Mouse (Mus musculus) cerebellum, adult 11 months (tissue): ENCODE data around the gene Igfn1.
A peak's percentile ranks its signal among the peaks of the same experiment; 100 is the strongest.

Experiments
- DNase-seq: peaks from one replicate; pipeline ENCODE4 v3.0.0; 2022

The Igfn1 gene

DNA sequence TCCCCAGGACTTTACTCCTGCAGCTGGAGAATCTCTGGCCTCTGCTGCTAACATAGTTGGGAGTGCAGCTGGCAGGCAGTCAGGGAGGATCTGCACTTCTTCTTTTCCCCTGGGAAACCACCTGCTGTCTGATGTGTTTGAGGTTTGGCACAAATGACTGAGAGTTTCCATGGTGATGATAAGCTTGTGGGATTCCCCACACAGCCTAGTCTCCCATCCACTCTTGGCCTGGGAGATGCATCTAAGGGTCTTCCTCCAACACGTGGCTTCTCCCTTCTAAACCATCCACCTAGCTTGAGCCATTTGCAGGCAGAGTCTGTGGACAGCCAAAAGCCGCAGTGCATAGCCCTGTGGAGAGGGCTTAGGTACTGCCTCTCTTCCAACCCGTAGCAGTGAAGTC, 76.3 kb downstream of the Igfn1 start:
- no peak for DNase-seq

DNA sequence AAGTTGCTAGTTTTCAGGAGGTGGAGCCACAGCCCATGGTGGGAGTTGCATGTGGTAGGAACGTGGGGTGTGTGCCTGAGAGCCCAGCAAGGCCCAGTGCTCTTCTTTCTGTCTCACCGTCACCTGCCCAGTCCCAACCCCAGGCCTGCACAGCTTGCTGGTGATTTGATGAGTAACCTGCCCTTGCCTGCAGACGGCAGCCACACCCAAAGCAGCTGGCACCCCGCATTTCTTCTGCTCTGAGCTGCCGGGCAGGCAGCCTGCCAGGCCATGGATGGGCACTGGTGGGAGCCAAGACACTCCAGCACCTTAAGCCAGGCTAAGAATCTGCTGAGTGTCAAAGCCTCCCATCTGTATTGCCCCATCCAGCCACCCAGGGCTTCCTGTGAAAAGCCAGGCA, 80.3 kb downstream of the Igfn1 start:
- no peak for DNase-seq

DNA sequence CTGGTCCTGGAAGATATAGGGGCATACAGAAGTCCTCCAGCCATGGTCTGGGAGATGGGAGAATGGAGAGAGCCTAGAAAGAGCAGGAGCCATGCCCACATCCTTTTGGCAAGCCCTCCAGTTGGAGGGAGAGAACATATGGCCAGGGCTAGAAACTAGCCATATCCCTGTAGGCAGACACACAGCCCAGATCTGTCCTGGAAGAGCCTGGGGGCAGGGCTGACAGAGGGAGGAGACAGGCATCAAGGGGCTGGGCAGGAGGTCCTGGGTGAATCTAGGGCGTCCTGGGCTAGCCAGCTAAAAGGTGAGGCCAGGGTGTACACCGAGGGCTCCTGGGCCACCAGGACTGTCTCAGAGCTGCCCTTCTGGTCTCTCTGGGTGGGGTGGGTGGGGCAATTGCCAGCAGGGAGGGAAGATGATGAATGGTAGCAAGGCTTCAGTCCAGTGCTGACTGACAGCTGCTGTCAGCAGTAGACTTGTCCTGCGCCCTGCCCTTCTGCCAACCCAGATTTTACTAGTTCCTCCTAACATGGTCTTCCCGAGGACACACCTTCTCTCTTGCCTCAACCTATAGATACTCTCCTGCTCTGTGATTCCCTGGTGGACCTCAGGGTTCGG, 81.7 kb downstream of the Igfn1 start:
- DNase-seq, result peak; percentile 43

DNA sequence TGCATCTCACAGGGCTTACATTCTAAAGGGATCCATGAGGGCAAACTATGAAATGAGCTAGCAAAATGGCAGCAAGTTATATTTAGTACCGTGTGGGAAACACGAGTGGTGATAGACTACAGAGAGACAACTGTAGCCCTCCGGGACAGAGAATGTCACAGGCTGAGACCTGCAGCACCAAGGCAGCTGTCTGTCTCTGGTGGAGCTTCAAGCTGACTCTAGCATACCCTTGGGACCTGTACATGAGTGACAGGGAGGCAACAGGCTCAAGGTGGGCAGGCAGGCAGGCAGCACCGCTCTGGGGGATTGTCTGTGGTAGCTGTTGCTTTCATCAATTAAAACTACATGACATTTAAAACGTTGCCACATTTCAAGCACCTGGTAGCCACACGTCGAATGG, 82.9 kb downstream of the Igfn1 start:
- no peak for DNase-seq

DNA sequence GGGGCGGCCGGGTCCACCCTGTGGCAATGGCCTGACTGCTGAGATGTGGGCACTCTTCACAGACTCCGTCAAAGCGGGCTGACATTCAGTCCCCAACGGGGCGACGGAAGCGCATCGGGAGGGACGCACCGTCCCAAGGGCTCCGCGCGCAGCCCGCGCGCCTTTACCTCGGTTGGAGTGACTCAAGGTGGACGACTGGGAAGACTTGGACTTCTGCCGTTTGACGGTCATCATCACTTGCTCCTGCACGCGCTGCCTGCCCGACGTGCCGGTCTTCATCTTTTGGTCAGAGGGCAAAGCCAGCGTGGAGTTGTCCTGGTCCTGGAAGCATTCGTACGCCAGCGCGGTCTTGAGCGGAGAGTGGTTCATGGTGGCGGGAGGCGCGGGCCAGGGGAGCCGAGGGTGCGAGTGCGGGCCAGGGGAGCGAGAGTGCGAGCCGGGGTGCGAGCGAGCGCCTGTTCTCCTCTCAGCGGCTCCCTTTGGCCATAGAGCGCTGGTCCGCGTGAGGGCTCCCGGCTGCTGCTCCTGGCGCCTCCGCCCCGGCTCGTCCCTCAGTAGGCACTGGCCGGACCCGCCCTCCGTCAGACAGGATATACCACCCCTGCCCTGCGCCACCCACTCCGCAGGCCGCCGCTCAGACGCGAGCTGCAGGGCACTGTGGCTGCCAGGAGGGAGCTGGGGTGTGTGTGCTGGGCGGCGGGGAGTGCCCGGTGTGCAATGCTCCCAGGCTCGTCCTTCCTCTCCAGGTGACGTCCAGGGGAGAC, 87.3 kb downstream of the Igfn1 start, which contains the start of gene Pkp1:
Gene Pkp1, minus strand, starts transcription at position 564 of the 764 bp plus-strand sequence.
- no peak for DNase-seq

DNA sequence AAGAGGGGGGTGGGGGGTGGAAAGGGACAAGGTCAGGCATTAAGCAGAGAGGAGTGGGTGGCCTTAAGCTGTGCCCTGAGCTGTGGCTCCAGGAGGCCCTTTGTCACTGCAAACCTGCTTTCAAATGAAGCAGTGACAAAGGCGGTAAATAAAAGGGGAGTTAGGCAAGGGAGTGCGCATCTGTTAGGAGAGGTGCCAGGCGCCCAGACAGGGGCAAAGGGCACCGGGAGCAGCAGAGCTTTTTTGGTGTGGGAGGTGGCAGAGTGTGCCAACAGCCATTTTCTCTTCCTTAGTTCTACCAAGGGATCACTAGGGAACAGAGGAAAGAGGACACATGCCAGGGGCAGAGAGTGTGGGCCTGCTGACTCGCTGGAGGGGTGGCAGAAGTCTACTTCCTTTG, 88.9 kb downstream of the Igfn1 start:
- DNase-seq, result no peak

DNA sequence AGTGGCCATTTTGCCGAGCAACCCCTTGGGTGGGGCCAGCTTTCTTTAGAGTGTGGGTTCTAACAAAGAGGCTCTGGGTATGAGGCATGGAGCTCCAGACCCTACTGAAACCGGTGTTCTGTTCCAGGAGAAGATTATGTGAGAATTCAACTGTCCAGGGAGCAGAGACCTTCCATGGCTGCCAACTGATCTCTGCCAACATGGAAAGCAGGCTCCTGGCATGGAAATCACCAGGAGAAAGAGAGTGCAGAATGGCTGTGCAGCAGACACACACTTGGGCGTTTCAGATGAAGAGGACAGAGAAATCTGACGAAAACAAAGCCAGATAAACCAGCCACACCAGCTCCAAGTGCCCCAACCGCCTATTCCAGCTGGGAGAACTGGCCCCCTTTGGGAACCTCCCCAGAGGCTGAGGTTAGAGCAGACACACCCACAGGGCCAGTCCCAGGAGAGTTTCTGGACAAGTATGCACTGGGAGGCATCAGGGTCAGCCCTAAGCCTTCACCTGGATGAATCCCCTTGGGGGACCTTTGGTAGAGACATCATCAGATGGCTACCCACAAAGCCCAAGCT, 89.6 kb downstream of the Igfn1 start:
- DNase-seq, result no peak

DNA sequence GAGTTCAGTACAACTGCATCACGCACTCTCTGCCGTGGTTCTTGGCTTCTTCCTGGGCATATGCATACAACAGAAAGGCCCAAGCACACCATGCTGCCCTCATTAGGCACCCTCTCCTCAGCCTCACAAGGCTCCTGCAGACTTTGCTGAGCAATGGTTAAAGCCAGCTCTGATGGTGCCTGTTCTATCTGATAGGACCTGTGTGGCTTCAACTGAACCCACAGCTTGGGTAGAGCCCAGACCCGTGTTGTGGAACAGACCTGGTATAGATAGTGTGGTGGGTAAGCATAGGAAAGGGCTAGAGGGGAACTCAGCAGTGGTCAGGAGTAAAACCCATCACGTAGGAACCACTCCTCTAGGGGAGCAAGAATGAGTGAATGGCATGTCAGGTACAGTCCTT, 92.5 kb downstream of the Igfn1 start:
- no peak for DNase-seq

DNA sequence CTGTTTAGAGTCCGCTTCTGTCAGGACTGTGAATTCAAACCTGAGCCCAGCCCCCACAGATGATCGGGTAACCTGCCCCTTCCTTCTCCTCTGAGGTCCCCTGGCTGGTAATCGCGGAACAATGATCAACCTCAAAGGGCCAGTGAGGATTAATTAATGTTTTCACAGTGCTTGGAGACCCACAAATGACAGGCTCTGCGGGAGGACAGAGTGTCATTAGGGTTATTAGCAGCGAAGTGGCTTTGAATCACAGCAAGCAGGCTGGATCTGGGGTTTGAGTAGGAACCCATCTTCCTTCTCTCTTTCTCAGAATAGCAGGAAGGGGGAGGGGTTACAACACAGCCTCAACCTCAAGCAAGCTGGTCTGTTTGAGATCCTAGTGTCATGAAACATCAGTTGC, 96.8 kb downstream of the Igfn1 start:
- DNase-seq, result no peak

DNA sequence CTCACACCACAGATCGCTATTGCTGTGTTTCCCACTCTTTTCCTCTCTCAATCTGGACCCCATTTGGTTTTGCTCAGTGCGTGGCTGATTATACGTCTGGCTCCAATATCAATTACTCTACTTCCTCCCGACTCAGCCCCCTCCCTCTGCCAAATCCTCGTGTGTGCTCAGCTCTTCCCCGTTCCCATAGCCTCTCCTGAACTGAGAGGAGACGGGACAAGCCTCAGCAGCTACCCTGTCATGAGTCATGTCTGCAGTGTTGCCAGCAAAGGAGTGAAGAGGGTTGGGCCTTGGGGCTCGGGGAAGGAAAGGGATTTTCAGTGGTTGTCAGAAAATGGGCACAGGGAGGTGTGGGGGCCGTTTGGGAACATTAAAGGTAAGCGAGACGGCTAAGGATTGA, 99.4 kb downstream of the Igfn1 start:
- no peak for DNase-seq
